In genomic region chr2:129694303-129694702, GRCm38 (mm10) we compare ENCODE assay signal across 36 mouse cellular contexts. TPM values are rescaled to one million over a fixed set of nuclear protein-coding genes. Genes with fewer than 3 reads are reported as not detected.
DNase-seq lines count a peak whose midpoint lies in the region; ATAC-seq and TF ChIP-seq lines count a peak whose summit lies in the region.
"Had no signal": no experiment of that assay in that cellular context is flagged by ENCODE, and none has a peak within 500 bp of the region (broad histone marks: within the 10 kb centered on the region; RNA-seq: fewer than 3 reads in every experiment).

No protein-coding gene starts in this region.

- H3K36me3 ChIP-seq in liver, embryonic 16.5 days (ENCODE audit: control insufficient read depth, insufficient read depth), result no peaks in the 10 kb centered on the region
- H3K36me3 ChIP-seq in thymus, adult 2 months (ENCODE audit: control insufficient read depth, insufficient read depth, low read length), result no peaks in the 10 kb centered on the region
- H3K36me3 ChIP-seq: embryonic facial prominence, embryonic 12.5 days; forebrain, embryonic 10.5 days; heart, embryonic 12.5 days; hindbrain, embryonic 13.5 days; midbrain, embryonic 13.5 days; neural tube, embryonic 13.5 days had no signal

- peaks cover 12% of the 10 kb centered on the region; the same call in 1 of the 2 replicates for H3K27me3 ChIP-seq in liver, embryonic 16.5 days (ENCODE audit: control insufficient read depth, insufficient read depth, low read depth, low read length)
- H3K27me3 ChIP-seq in thymus, adult 2 months (ENCODE audit: control insufficient read depth, insufficient read depth, low read length), result no peaks in the 10 kb centered on the region

- DNase-seq in MEL-GATA-1-ER (ENCODE audit: extremely low read depth, low read depth), result peak; percentile 66
- no peak for DNase-seq in thymus, adult 2 months
- no peak for DNase-seq in frontal cortex, postnatal 36 days (ENCODE audit: low spot score in 2 of 2)
- DNase-seq: adrenal gland, postnatal 25 days; cerebellum, adult 8-10 months; cerebellum, postnatal 36 days; embryo, embryonic 11 days; heart, adult 2 months; heart, postnatal 4 days; kidney, adult 8-10 months; kidney, postnatal 4 days; layer of hippocampus, postnatal 36 days; lung, postnatal 36 days; thymus, adult 18-20 months; thymus, postnatal 4 days had no signal

- TF ChIP-seq CTCF in thymus, adult 2 months (IDR thresholded peaks at IDR 0.05; ENCODE audit: borderline replicate concordance, control insufficient read depth, extremely low read depth, insufficient read depth, low read length, poor library complexity), result no peak

- H3K4me3 ChIP-seq in liver, embryonic 16.5 days (ENCODE audit: low read depth, low read length), result no peak overlapping the region
- H3K4me3 ChIP-seq in thymus, adult 2 months (ENCODE audit: control insufficient read depth, insufficient read depth, low read length), result no peak overlapping the region
- H3K4me3 ChIP-seq: embryonic facial prominence, embryonic 12.5 days; forebrain, embryonic 10.5 days; heart, adult 2 months; heart, embryonic 12.5 days; hindbrain, embryonic 13.5 days; megakaryocyte, embryonic 14.5 days; midbrain, embryonic 13.5 days; neural tube, embryonic 13.5 days had no signal

- ATAC-seq in common myeloid progenitor, adult 5-6 weeks (replicated peaks; ENCODE audit: low read depth, poor library complexity, severe bottlenecking), result peak; percentile 36; the same call in 1 of the 2 replicates
- ATAC-seq in liver, embryonic 16.5 days (ENCODE audit: low read depth), result peak; percentile 24
- ATAC-seq in erythroblast, adult 5-6 weeks (replicated peaks; ENCODE audit: low FRiP score, poor library complexity, severe bottlenecking), result no peak
- ATAC-seq: forebrain, embryonic 16.5 days; intestine, embryonic 16.5 days; midbrain, embryonic 13.5 days had no signal

- no peak overlapping the region for H3K4me2 ChIP-seq in liver, embryonic 16.5 days (ENCODE audit: low read depth, low read length)
- H3K4me2 ChIP-seq: embryonic facial prominence, embryonic 12.5 days; heart, embryonic 12.5 days; hindbrain, embryonic 13.5 days; midbrain, embryonic 13.5 days; neural tube, embryonic 13.5 days had no signal

- H3K27ac ChIP-seq in liver, embryonic 16.5 days (ENCODE audit: low read length), result no peak overlapping the region
- H3K27ac ChIP-seq in thymus, adult 2 months (ENCODE audit: control insufficient read depth, insufficient read depth, low read length), result no peak overlapping the region
- H3K27ac ChIP-seq: embryonic facial prominence, embryonic 12.5 days; forebrain, embryonic 10.5 days; heart, adult 2 months; hindbrain, embryonic 13.5 days; kidney, postnatal 0 days; midbrain, embryonic 13.5 days; neural tube, embryonic 13.5 days had no signal

- TF ChIP-seq POLR2A in thymus, adult 2 months (IDR thresholded peaks at IDR 0.05; ENCODE audit: control insufficient read depth, extremely low read depth, insufficient read depth, low read length, poor library complexity), result no peak

- 7% methylated on average over 6 of the region's 6 CpGs for WGBS in liver, embryonic 16.5 days (ENCODE audit: insufficient replicate concordance)
- 28% methylated on average over 6 of the region's 6 CpGs for WGBS in thymus, adult 2 months

- H3K4me1 ChIP-seq in liver, embryonic 16.5 days (ENCODE audit: control insufficient read depth, low read depth, low read length), result no peaks in the 10 kb centered on the region
- no peaks in the 10 kb centered on the region for H3K4me1 ChIP-seq in thymus, adult 2 months (replicated peaks; ENCODE audit: control insufficient read depth, insufficient read depth, low read length)
- H3K4me1 ChIP-seq: embryonic facial prominence, embryonic 12.5 days; megakaryocyte, embryonic 14.5 days had no signal

- H3K9ac ChIP-seq in liver, embryonic 16.5 days (ENCODE audit: low read depth, low read length), result no peak overlapping the region
- H3K9ac ChIP-seq: embryonic facial prominence, embryonic 12.5 days; heart, embryonic 12.5 days; hindbrain, embryonic 13.5 days; midbrain, embryonic 13.5 days; neural tube, embryonic 13.5 days had no signal

- H3K9me3 ChIP-seq in liver, embryonic 16.5 days (replicated peaks; ENCODE audit: control insufficient read depth, low read length), result no peaks in the 10 kb centered on the region
- H3K9me3 ChIP-seq: embryonic facial prominence, embryonic 12.5 days; forebrain, embryonic 10.5 days; heart, embryonic 12.5 days; hindbrain, embryonic 13.5 days; megakaryocyte, embryonic 14.5 days; midbrain, embryonic 13.5 days; neural tube, embryonic 13.5 days had no signal

RNA-seq across cellular contexts. Expression of gene Pdyn, which starts 5.3 kb away (rescaled TPM):
- total RNA-seq in common myeloid progenitor, adult 5-6 weeks (2017), result not detected in 2 replicates
- 0.06 TPM in 1 of 2 replicates, not detected in the other for polyA plus RNA-seq in liver, embryonic 16.5 days (2015; fragmentation: Nextera tagmentation; extraction: Ambion mirVana)
- not detected in 2 replicates for total RNA-seq in erythroblast, adult 5-6 weeks (2015; ENCODE audit: low replicate concordance)
- total RNA-seq in erythroblast, adult 5-6 weeks (2017; ENCODE audit: low replicate concordance), result not detected in 2 replicates
- polyA plus RNA-seq in thymus, adult 2 months (2012; rRNA removed), result 0.74 and 1.2 TPM in 2 replicates
- total RNA-seq: adrenal gland, adult 18-20 months; CH12.LX; gastrocnemius, adult 8-10 months; gastrocnemius, postnatal 4 days; heart, adult 2 months; heart, postnatal 4 days; liver, adult 2 months had no signal
- polyA plus RNA-seq: C2C12; heart, adult 2 months; limb, embryonic 11.5 days; liver, adult 2 months; lung, embryonic 16.5 days had no signal
